Mouse (Mus musculus) liver, postnatal 0 days (tissue): Measurements from ENCODE around the gene Rab21.

Source experiments
- CTCF ChIP-seq: sonication (generic); IDR thresholded peaks from 2 replicates; pipeline ENCODE4 v1.5.1; 2016; ENCODE audit warnings: antibody characterized with exemption, low read depth
- EP300 ChIP-seq: IDR thresholded peaks from 2 replicates; pipeline ENCODE4 v1.6.1; 2016; ENCODE audit warnings: antibody characterized with exemption, low read depth, mild to moderate bottlenecking

DNA sequence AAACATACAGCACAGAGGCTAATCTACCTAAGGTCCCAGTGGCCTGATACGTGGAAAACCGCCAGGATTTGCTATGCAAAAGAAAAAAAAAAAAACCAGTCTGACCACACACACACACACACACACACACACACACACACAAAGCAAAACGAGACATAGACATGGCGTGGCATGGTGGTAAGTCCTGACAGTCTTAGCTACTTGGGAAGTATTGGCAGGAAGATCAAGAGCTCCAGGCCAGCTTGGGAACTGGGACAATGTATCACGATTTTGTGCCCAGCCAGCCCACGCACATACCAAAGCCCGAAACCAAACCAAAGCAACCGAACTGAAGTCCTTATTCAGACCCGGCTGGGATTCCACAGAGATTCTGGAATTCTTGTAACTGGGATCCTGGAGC, 18.1 kb upstream of the Rab21 start:
- no peak for TF ChIP-seq CTCF
- no peak for TF ChIP-seq EP300
